Mouse (Mus musculus) spleen, adult 2 months (tissue): ENCODE measurements around the gene Zfp825.
"Not testable (repeated sequence)": the region's sequence is repeated elsewhere in the genome, so short reads cannot be mapped to it uniquely, and the experiment has no call there.

ENCODE experiments used
- CTCF ChIP-seq: fragments of 200-500 bp; IDR thresholded peaks from 2 replicates; pipeline ENCODE4 v1.5.1; 2011; ENCODE audit warnings: mild to moderate bottlenecking, inconsistent platforms; ENCODE audit not compliant: insufficient read depth, insufficient read length, insufficient replicate concordance; ENCODE audit errors: extremely low read depth
- POLR2A ChIP-seq: fragments of 200-500 bp; IDR thresholded peaks from 2 replicates; pipeline ENCODE4 v1.6.1; 2011; ENCODE audit warnings: low read depth, low read length, inconsistent platforms

- not testable (repeated sequence) for TF ChIP-seq CTCF, POLR2A
Measured at GRCm38 (mm10) chr13:74528519-74529371, 35.0 kb upstream of the Zfp825 start.
